Mouse (Mus musculus): ENCODE measurements at regions not wholly inside any gene's neighbourhood (a gene's known extent, or its start where the extent isn't known, plus 50 kb on each side); places are given as distances from the start of the nearest gene placed in this dataset.
"Not testable (repeated sequence)": the region's sequence is repeated elsewhere in the genome, so short reads cannot be mapped to it uniquely, and the experiment has no call there.

- not testable (repeated sequence) for H3K36me3 ChIP-seq (ENCODE audit: insufficient read depth, low read length); H3K4me3 ChIP-seq (replicated peaks; ENCODE audit: low read depth, low read length); DNase-seq (ENCODE audit: low spot score); H3K9me3 ChIP-seq (replicated peaks; ENCODE audit: low read length); H3K27me3 ChIP-seq (ENCODE audit: insufficient read depth, low read length); H3K4me2 ChIP-seq (ENCODE audit: low read length); H3K4me1 ChIP-seq (replicated peaks; ENCODE audit: insufficient read depth, low read length); ATAC-seq (replicated peaks; ENCODE audit: low FRiP score, low read depth); H3K27ac ChIP-seq; H3K9ac ChIP-seq (ENCODE audit: low read depth, low read length)
- WGBS, result 86% methylated on average over 4 of the region's 4 CpGs
These were observed 1905.5 kb upstream of the Sel1l start for GRCm38 (mm10) chr12:93754505-93754904.

- H3K4me2 ChIP-seq (ENCODE audit: low read length), result no peak overlapping the region
- no peak for DNase-seq (ENCODE audit: low spot score)
- H3K27me3 ChIP-seq (ENCODE audit: insufficient read depth, low read length), result no peaks in the 10 kb centered on the region
- H3K27ac ChIP-seq, result no peak overlapping the region
- TF ChIP-seq CTCF (IDR thresholded peaks at IDR 0.05; ENCODE audit: low read depth), result no peak
- WGBS, result 83% methylated on average over 4 of the region's 4 CpGs
- H3K36me3 ChIP-seq (ENCODE audit: insufficient read depth, low read length), result no peaks in the 10 kb centered on the region
- no peak for ATAC-seq (replicated peaks; ENCODE audit: low FRiP score, low read depth)
- no peak overlapping the region for H3K9ac ChIP-seq (ENCODE audit: low read depth, low read length)
- H3K9me3 ChIP-seq (replicated peaks; ENCODE audit: low read length), result no peaks in the 10 kb centered on the region
- no peaks in the 10 kb centered on the region for H3K4me1 ChIP-seq (replicated peaks; ENCODE audit: insufficient read depth, low read length)
- H3K4me3 ChIP-seq (replicated peaks; ENCODE audit: low read depth, low read length), result no peak overlapping the region
These were observed 1899.4 kb upstream of the Sel1l start for GRCm38 (mm10) chr12:93748300-93748847.

- no peak overlapping the region for H3K4me2 ChIP-seq (ENCODE audit: low read length)
- H3K9ac ChIP-seq (ENCODE audit: low read depth, low read length), result no peak overlapping the region
- ATAC-seq (replicated peaks; ENCODE audit: low FRiP score, low read depth), result no peak
- no peak overlapping the region for H3K27ac ChIP-seq
- DNase-seq (ENCODE audit: low spot score), result peak; percentile 0
- no peaks in the 10 kb centered on the region for H3K4me1 ChIP-seq (replicated peaks; ENCODE audit: insufficient read depth, low read length)
- 77% methylated on average over 2 of the region's 2 CpGs for WGBS
- no peaks in the 10 kb centered on the region for H3K27me3 ChIP-seq (ENCODE audit: insufficient read depth, low read length)
- H3K9me3 ChIP-seq (replicated peaks; ENCODE audit: low read length), result no peaks in the 10 kb centered on the region
- no peak for TF ChIP-seq CTCF (IDR thresholded peaks at IDR 0.05; ENCODE audit: low read depth)
- no peak overlapping the region for H3K4me3 ChIP-seq (replicated peaks; ENCODE audit: low read depth, low read length)
- no peaks in the 10 kb centered on the region for H3K36me3 ChIP-seq (ENCODE audit: insufficient read depth, low read length)
These were observed 1869.9 kb upstream of the Sel1l start for GRCm38 (mm10) chr12:93718704-93719497.

GRCm38 (mm10) chr12:93705956-93706355 is 1857.0 kb upstream of the Sel1l start:
- no peak for ATAC-seq (replicated peaks; ENCODE audit: low FRiP score, low read depth)
- TF ChIP-seq CTCF (IDR thresholded peaks at IDR 0.05; ENCODE audit: low read depth), result no peak
- no peak overlapping the region for H3K27ac ChIP-seq
- H3K9me3 ChIP-seq (replicated peaks; ENCODE audit: low read length), result no peaks in the 10 kb centered on the region
- no peaks in the 10 kb centered on the region for H3K4me1 ChIP-seq (replicated peaks; ENCODE audit: insufficient read depth, low read length)
- DNase-seq (ENCODE audit: low spot score), result no peak
- H3K4me3 ChIP-seq (replicated peaks; ENCODE audit: low read depth, low read length), result no peak overlapping the region
- no peaks in the 10 kb centered on the region for H3K27me3 ChIP-seq (ENCODE audit: insufficient read depth, low read length)
- H3K36me3 ChIP-seq (ENCODE audit: insufficient read depth, low read length), result no peaks in the 10 kb centered on the region
- 32% methylated on average over 1 of the region's 1 CpGs for WGBS
- H3K4me2 ChIP-seq (ENCODE audit: low read length), result no peak overlapping the region
- no peak overlapping the region for H3K9ac ChIP-seq (ENCODE audit: low read depth, low read length)

GRCm38 (mm10) chr12:93687196-93687595 is 1838.2 kb upstream of the Sel1l start:
- DNase-seq (ENCODE audit: low spot score) (no peak), ATAC-seq (replicated peaks; ENCODE audit: low FRiP score, low read depth) (no peak)
- no peaks in the 10 kb centered on the region for H3K27me3 ChIP-seq (ENCODE audit: insufficient read depth, low read length)
- 54% methylated on average over 2 of the region's 2 CpGs for whole genome bisulfite sequencing
- H3K9me3 ChIP-seq (replicated peaks; ENCODE audit: low read length), result no peaks in the 10 kb centered on the region
- H3K27ac ChIP-seq, result no peak overlapping the region
- H3K36me3 ChIP-seq (ENCODE audit: insufficient read depth, low read length), result no peaks in the 10 kb centered on the region
- no peak overlapping the region for H3K9ac ChIP-seq (ENCODE audit: low read depth, low read length)
- TF ChIP-seq CTCF (IDR thresholded peaks at IDR 0.05; ENCODE audit: low read depth), result no peak
- no peaks in the 10 kb centered on the region for H3K4me1 ChIP-seq (replicated peaks; ENCODE audit: insufficient read depth, low read length)
- no peak overlapping the region for H3K4me3 ChIP-seq (replicated peaks; ENCODE audit: low read depth, low read length)
- no peak overlapping the region for H3K4me2 ChIP-seq (ENCODE audit: low read length)

GRCm38 (mm10) chr12:93684385-93684784 is 1835.4 kb upstream of the Sel1l start:
- WGBS, result 65% methylated on average over 1 of the region's 1 CpGs
- no peak for TF ChIP-seq CTCF (IDR thresholded peaks at IDR 0.05; ENCODE audit: low read depth)
- Histone ChIP-seq H3K36me3 (ENCODE audit: insufficient read depth, low read length) (no peaks in the 10 kb centered on the region), H3K9ac (ENCODE audit: low read depth, low read length) (no peak overlapping the region), H3K9me3 (replicated peaks; ENCODE audit: low read length) (no peaks in the 10 kb centered on the region), H3K27ac (no peak overlapping the region), H3K4me3 (replicated peaks; ENCODE audit: low read depth, low read length) (no peak overlapping the region), H3K27me3 (ENCODE audit: insufficient read depth, low read length) (no peaks in the 10 kb centered on the region), H3K4me2 (ENCODE audit: low read length) (no peak overlapping the region), H3K4me1 (replicated peaks; ENCODE audit: insufficient read depth, low read length) (no peaks in the 10 kb centered on the region)
- DNase-seq (ENCODE audit: low spot score), result peak; percentile 71
- no peak for ATAC-seq (replicated peaks; ENCODE audit: low FRiP score, low read depth)

Data from kidney, postnatal 0 days (tissue).